Mouse (Mus musculus) embryo, embryonic 11 days (tissue): Measurements from ENCODE around the gene Lpxn.

ENCODE experiments used
- DNase-seq: peaks from one replicate; pipeline ENCODE4 v3.0.0-alpha.2; 2015

The Lpxn gene

GRCm38 (mm10) chr19:12795511-12796327, at the start of gene Lpxn, which contains the start of gene Zfp91:
Gene Lpxn (plus strand): TSS chr19:12796193.
Gene Zfp91 (minus strand): TSS chr19:12796126.
- peak; percentile 99 for DNase-seq

- no peak for DNase-seq
These were observed 39.7 kb upstream of the Lpxn start for GRCm38 (mm10) chr19:12756286-12756685.

- DNase-seq: no peak
These were observed 37.0 kb upstream of the Lpxn start for GRCm38 (mm10) chr19:12758936-12759478.

GRCm38 (mm10) chr19:12759656-12760055, 36.3 kb upstream of the Lpxn start:
- DNase-seq: no peak

- no peak for DNase-seq
These were observed 33.5 kb upstream of the Lpxn start for GRCm38 (mm10) chr19:12762212-12763130.

GRCm38 (mm10) chr19:12765308-12765707, 30.7 kb upstream of the Lpxn start, which contains the start of gene Cntf:
Gene Cntf (minus strand): TSS chr19:12765632.
- peak; percentile 8 for DNase-seq

- no peak for DNase-seq
These were observed 25.1 kb upstream of the Lpxn start for GRCm38 (mm10) chr19:12770888-12771287.

- DNase-seq: no peak
These were observed 15.6 kb upstream of the Lpxn start for GRCm38 (mm10) chr19:12780437-12780836.

GRCm38 (mm10) chr19:12786803-12787395, 9.1 kb upstream of the Lpxn start:
- DNase-seq: no peak

- no peak for DNase-seq
These were observed 8.3 kb upstream of the Lpxn start for GRCm38 (mm10) chr19:12787721-12788120.

GRCm38 (mm10) chr19:12792374-12792773, 3.6 kb upstream of the Lpxn start:
- no peak for DNase-seq

- peak; percentile 93 for DNase-seq
These were observed 1.6 kb upstream of the Lpxn start for GRCm38 (mm10) chr19:12794056-12795044.

GRCm38 (mm10) chr19:12795110-12795509, 883 bp upstream of the Lpxn start:
- DNase-seq: no peak

- DNase-seq: peak; percentile 72
These were observed 437 bp downstream of the Lpxn start for GRCm38 (mm10) chr19:12796328-12796931.

- DNase-seq: peak; percentile 63
These were observed 1.1 kb downstream of the Lpxn start for GRCm38 (mm10) chr19:12797071-12797470.

GRCm38 (mm10) chr19:12798404-12798803, 2.4 kb downstream of the Lpxn start:
- DNase-seq: no peak

GRCm38 (mm10) chr19:12799081-12799480, 3.1 kb downstream of the Lpxn start:
- no peak for DNase-seq

- no peak for DNase-seq
These were observed 4.6 kb downstream of the Lpxn start for GRCm38 (mm10) chr19:12800621-12801020.

GRCm38 (mm10) chr19:12801046-12801445, 5.1 kb downstream of the Lpxn start:
- DNase-seq: no peak

- no peak for DNase-seq
These were observed 6.8 kb downstream of the Lpxn start for GRCm38 (mm10) chr19:12802830-12803229.

- no peak for DNase-seq
These were observed 8.2 kb downstream of the Lpxn start for GRCm38 (mm10) chr19:12804237-12804636.
